Mouse (Mus musculus) layer of hippocampus, adult 2 months (tissue): ENCODE measurements around the gene Ankfn1. TPM values are rescaled to one million over a fixed set of nuclear protein-coding genes. Genes with fewer than 3 reads are reported as not detected.
A peak's percentile ranks its signal among the peaks of the same experiment; 100 is the strongest.

Experiments
- DNase-seq, 2 experiments: peaks; one replicate each; pipeline ENCODE4 v3.0.0; 2022; ENCODE audit warnings: low spot score in 2 of 2
- H3K27ac ChIP-seq: fragments of 200-600 bp; 2 replicates; pipeline ENCODE4 v1.8.1; 2022
- H3K4me3 ChIP-seq: fragments of 200-600 bp; 2 replicates; pipeline ENCODE4 v1.8.1; 2022; ENCODE audit warnings: mild to moderate bottlenecking
- CTCF ChIP-seq: fragments of 200-600 bp; conservative IDR thresholded peaks from 2 replicates; pipeline ENCODE4 v1.8.1; 2022; ENCODE audit warnings: antibody characterized with exemption, mild to moderate bottlenecking, moderate library complexity
- total RNA-seq, 2 experiments: library from RNA; stranded (reverse); gene quantifications; 2 replicates each; pipeline ENCODE4 v1.2.3; 2021

Ankfn1 gene
- total RNA-seq, 2 experiments from 2014 or later: 1.1 to 1.2 TPM

DNA sequence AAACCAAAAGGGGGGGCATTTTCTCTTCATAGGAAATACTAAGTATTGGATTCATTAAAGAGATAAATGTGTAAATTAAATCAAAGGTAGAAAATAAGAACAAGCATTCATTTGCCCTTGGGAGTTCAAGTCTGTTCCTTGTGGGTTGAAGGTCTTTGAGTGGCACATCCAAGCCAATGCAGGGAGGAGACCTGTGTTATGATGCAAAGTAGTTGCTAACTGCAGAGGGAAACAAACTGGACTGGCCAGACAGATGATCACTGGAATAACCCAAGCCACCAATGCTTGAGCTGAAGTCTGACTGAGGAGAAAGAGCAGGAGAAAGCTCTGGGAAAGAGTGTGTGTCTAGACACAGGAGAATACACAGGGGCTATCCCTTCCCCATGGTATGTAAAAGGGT, 120.9 kb downstream of the Ankfn1 start:
- DNase-seq: no peak
- H3K27ac ChIP-seq: no peak overlapping the region
- no peak overlapping the region for H3K4me3 ChIP-seq
- no peak for TF ChIP-seq CTCF

DNA sequence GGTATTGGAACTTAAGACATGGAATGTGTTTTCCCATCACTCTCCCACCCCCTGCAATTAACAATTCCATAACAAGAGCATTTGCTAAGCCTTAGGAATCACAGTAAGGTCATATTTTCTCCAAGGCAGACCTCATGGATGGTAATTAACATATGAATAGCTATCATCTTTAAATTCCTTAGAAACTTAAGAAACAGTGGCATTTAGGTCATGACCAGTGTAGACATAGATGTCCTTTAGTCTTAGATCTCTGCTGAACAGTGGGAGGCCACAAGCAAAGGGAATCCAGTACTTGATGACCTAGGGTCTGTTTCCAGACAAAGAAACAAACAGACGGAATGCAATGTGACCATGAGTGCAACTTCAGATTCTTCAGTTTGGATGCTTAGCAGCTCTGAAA, 141.7 kb downstream of the Ankfn1 start:
- Histone ChIP-seq H3K4me3 (no peak overlapping the region), H3K27ac (no peak overlapping the region)
- TF ChIP-seq CTCF: no peak
- no peak for DNase-seq

DNA sequence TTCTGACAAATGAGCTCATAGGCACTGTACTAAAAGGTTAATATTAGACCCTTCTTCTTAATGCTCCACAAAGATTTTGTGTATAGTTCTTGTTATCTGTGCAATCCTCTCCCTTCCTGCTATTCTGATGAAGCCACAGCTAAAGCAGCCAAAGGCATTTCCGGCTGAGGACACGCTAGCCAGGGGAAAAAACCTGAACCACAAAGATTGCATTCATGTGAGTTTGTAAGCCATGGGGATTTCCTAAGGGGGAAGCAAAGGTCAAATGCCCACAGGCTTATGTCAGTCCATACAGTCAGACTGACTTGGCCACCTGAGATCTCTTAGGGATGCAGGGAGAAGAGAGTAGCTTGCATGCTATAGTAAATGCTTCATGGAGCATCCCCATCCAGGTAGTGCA, 146.1 kb downstream of the Ankfn1 start:
- no peak for DNase-seq
- Histone ChIP-seq H3K27ac (no peak overlapping the region), H3K4me3 (no peak overlapping the region)
- no peak for TF ChIP-seq CTCF

DNA sequence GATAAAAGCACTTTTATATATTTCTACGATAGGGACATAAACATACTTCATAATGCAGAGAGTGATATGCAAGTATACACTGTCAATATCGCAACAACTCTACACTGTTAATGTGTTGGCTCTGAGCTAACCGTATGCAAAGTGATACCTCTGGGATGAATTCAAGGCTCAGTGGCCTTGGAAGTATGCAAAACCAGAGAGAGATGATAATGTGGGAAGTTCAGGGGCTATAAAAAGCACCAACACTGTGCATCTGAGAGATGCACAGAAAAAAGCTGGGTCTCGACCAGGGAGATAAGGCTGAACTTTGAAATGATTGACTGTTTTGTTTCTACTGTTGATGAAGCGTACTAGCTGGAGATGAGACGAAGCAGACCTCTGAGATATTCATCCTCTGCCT, 148.9 kb downstream of the Ankfn1 start:
- no peak for DNase-seq
- Histone ChIP-seq H3K27ac (no peak overlapping the region), H3K4me3 (no peak overlapping the region)
- no peak for TF ChIP-seq CTCF

DNA sequence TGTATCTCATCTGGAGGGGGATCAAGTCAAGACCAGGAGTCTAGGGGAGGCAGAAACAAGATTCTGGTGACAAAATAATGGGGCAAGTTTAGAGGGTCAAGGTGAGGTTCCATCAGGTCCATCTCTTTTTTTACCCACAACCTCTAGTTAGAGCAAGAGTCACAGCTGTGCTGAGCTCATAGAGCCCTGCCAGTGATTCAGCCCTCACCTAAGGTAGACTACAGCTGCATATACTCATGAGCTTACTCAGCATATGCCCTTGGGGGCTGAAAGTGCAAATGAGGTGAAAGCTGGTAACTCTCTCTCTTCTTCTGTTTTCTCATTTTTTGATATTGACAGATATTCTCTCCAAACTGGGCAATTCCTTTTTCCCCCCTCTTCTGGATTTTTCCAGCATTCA, 150.2 kb downstream of the Ankfn1 start:
- DNase-seq: no peak
- Histone ChIP-seq H3K4me3 (no peak overlapping the region), H3K27ac (no peak overlapping the region)
- TF ChIP-seq CTCF: no peak

DNA sequence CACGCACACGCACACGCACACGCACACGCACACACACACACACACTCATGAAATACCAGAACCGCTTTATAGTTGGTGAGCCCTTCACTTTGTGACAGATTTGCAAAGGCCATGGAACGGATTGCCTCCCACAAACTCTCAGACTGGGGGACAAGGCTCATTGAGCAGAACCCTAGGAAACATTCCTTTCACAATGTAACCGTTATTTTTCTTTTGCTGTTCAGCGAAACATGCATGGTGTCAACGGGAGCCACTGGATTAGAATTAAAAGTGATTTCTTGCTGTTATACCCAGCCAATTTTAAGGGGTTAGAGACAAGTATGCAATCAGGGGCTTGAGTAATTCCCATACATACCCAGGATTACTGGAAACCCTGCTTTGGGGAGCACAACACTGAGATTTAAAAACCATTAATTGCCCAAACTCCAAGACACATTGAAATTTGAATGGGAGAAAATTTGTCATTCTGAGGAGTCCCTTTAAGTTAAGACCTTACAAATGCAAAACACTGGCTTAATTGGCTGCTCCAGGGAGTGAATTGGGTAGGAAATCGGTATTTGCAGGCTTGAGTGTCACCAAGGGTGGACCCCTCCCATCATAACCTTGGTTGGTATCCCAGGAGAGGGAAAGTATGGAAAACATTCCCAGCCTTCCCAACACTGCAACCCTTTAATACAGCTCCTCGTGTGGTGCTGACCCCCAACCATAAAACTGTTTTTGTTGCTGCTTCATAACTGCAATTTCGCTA, 153.6 kb downstream of the Ankfn1 start:
- no peak overlapping the region for H3K27ac ChIP-seq
- DNase-seq: no peak
- no peak for TF ChIP-seq CTCF
- H3K4me3 ChIP-seq: no peak overlapping the region

DNA sequence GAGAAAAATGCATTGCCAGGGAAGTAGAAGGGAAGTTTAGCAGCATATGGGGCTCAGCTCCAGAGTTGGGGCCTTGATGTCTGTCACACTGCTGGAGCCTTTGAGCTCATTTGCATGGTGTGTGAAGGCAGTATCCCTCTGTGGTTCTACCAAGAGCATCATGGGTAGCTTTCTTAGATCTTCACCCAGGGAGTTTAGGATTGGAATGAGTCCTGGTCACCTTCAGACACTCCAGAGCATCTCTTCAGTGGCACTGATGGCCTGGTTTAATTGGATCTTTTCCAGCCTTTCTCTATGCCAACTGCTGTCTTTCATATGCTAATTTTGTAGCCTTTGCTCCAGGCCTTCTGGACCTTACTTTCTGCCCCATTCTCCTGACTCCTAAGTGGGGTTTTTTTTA, 157.5 kb downstream of the Ankfn1 start:
- Histone ChIP-seq H3K4me3 (no peak overlapping the region), H3K27ac (no peak overlapping the region)
- TF ChIP-seq CTCF: no peak
- DNase-seq: no peak

DNA sequence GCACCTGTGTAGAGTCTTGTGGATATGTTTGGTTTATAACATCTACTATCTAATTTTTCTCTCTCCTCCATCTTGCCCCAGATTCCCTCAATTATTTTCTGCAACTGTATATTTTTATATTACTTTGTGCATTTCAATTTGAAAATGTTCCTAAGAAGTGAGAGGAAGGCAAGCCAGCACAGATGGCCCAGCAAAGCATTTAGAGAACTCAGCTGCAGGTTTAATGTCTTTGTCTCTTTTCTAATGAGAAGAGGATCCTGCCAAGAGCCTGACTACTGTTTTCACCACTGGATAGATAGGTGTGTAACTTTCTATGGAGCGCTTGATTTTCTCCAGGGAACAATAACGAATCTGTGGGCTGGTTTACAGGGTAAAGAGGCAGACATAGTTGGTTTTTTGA, 161.6 kb downstream of the Ankfn1 start:
- TF ChIP-seq CTCF: no peak
- DNase-seq: peak; percentile 11 to 26
- no peak overlapping the region for H3K4me3 ChIP-seq
- H3K27ac ChIP-seq: no peak overlapping the region

DNA sequence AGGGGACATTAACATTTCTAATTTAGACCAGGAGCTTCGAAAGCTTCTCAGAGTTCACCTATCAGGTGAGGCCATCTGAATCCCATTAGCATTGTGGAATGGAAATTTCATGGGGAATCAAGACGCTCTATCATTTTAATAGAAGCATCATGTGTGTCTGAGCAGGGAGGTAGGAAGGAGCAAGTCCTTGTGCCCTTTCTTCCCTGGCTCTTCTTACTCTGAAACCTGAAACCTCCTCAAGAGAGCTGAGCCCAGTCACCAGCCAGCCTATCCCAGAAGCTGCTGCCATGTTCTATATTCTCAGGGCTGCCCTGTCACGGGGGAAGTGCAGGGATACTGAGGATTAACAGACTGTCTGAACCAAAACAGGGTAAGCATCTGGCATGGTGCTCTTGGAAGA, 165.9 kb downstream of the Ankfn1 start:
- Histone ChIP-seq H3K27ac (no peak overlapping the region), H3K4me3 (no peak overlapping the region)
- no peak for TF ChIP-seq CTCF
- no peak for DNase-seq

DNA sequence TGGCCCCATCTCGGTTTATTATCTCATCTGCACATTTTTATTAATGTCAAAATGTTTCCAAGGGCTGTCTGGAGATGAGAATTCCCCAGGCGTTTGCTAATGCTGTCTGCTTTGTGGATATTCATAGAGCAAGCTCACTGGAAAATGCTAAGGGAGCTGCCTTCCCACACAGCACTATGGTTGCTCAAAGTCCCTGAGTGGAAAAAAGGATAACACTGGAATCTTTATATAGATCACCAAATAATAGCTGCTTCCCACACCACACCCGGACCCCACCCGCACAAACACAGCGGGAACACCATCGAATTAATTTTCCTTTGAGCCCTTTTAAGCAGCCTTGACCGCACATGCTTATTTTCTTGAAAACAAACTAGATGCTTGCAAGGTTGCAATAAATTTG, 169.4 kb downstream of the Ankfn1 start:
- TF ChIP-seq CTCF: no peak
- Histone ChIP-seq H3K4me3 (no peak overlapping the region), H3K27ac (no peak overlapping the region)
- DNase-seq: no peak

DNA sequence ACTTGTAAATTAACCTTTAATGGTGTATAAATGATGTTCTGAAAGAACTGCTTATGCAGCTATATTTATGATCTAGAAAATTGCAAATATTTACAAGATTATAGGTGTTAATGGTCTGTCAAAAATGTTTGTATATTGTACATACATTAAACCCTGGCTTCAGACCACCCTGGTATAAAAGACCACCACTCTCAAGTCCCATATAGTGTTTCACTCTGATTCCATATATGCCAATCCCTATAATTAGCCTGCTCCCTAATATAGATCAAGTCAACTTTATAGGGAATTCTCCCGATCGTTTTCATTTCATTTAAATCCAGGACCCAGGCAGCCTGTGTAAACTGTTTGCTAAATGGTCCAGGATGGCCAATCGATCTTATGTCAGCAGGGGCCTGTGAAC, 170.2 kb downstream of the Ankfn1 start:
- DNase-seq: no peak
- no peak overlapping the region for H3K27ac ChIP-seq
- no peak for TF ChIP-seq CTCF
- H3K4me3 ChIP-seq: no peak overlapping the region

DNA sequence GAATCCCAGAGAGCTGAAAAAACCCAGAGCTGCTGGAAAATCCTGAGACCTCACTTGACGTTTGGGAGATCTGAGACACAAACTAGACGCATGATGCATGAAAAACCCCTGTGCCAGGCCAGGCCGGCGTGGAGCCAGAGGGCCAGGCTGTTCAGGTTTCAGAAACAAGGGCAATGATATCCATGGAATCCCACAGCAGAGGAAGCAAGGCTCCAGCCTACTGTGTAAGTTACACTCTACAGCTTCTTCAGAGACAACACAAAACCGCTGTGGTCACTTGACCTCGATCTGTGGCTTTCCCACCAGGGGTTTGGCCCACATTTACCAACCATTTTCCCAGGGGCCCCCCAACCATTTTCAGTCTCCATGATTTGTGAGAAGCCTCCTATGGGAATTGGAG, 171.1 kb downstream of the Ankfn1 start:
- H3K4me3 ChIP-seq: no peak overlapping the region
- H3K27ac ChIP-seq: no peak overlapping the region
- no peak for DNase-seq
- no peak for TF ChIP-seq CTCF

DNA sequence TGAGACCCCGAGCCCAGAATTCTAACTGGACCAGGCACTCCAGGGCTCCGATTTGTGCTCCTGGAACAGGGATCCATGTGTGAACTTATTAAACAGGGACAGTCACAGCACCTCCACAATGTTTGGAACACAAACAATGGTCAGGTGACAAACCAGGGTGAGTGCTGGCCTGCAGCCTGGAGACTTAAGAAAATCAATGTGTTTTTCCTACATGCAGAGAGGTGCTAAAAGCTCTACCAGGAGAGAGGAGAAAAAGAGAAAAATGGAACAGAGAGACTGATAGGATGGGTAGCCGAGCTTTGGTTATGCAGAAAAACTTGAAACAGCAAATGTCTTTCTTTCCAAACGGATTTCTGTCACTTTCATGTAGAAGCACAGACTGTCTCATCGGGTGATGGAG, 174.5 kb downstream of the Ankfn1 start:
- no peak for DNase-seq
- no peak for TF ChIP-seq CTCF
- Histone ChIP-seq H3K4me3 (no peak overlapping the region), H3K27ac (no peak overlapping the region)

DNA sequence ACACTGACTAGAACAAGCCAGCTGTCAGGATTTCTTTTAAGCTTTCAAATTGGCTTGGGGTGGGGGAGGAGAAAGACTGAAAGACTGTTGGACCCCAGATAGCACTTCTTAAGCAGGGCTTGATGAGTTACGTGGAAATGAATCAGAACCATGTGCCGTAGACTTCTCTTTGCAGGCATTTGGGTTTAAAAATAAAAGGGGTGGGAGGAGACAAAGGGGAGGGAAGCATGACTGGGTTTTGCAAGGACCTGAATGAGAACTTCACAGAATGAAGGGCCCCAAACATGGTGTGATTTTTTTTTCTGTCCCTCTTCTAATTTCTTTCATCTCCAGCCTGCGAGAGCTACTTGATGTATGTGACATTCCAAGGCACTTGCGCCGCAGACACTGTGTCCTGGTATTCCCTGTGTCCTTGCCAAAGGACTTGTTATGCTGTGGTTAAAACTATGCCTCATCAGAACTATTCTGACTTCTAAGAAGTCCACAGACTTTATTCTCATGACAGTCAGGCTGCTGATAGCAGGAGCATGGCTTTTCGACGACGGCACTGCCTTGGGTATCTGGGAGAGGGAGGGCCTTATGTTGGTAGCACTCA, 176.4 kb downstream of the Ankfn1 start:
- DNase-seq: no peak
- Histone ChIP-seq H3K27ac (no peak overlapping the region), H3K4me3 (no peak overlapping the region)
- TF ChIP-seq CTCF: no peak
